Mouse (Mus musculus): ENCODE results near the gene Coq9. TPM values are rescaled to one million over a fixed set of nuclear protein-coding genes. Genes with fewer than 3 reads are reported as not detected.
A peak's percentile ranks its signal among the peaks of the same experiment; 100 is the strongest.
"Not testable (repeated sequence)": the region's sequence is repeated elsewhere in the genome, so short reads cannot be mapped to it uniquely, and the experiment has no call there.

The Coq9 gene
- polyA plus RNA-seq, 1 experiment, result 62.3 TPM

DNA sequence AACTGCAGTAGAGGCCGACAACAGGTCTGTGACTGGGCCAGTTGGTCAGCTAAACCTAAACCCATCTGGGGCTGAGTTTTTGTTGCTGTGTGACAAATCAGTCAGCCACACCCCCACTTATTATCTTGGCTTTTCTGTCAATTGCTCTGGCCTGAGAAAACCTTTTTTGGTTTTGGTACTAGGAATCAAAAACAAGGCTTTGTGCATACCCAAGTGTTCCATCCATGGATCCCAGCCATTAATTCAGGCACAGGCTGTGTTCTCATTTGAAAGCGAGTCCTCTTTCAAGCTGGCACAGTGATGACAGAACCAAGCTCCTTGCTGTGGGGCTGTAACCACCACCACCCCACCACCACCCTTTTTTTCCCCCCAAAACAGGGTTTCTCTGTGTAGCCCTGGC, 16.7 kb upstream of the Coq9 start:
- DNase-seq (ENCODE audit: low spot score), result no peak

DNA sequence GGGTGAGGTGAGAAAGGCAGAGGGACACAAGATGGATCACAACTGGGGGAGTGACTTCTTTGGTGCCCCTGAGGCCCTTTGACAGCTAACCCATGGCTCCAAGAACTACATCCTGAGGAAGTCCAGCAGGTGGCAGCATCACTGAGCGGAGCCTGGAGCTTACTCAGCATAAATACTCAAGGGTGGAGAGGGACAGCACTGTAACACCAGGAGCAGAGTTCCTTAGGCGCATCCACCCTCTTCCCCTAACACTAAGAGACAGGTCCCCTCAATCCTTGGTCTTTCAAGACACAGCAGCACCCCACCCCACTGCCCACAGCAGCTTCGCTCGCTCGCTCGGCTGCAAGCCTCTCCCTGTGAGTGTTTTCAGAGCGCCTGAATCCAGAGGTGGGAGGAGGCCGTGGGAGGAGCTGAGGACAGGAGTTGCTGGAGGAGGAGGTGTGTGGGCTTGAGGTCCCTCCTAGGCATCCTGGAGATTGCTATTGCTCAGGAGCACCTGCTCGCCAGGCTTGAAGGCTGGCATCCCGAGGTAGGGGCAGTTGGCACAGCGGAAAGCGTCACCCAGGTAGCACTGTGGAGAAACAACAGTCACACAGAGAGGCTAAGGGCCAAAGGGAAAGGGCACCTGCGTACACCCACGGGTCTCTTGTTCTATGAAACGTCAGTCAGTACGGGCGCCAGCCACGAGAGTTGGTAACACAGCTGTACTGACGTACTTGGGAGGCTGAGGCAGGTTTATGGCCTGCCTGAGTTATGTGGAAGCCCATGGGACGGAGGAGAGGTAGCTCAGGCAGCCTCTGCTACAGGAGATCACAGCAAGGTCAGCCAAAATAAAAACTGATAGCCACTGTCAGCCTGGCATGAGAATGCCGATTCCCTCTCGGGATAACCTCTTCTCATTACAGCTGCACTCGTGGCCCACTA, 15.2 kb upstream of the Coq9 start:
- DNase-seq (ENCODE audit: low spot score), result no peak

DNA sequence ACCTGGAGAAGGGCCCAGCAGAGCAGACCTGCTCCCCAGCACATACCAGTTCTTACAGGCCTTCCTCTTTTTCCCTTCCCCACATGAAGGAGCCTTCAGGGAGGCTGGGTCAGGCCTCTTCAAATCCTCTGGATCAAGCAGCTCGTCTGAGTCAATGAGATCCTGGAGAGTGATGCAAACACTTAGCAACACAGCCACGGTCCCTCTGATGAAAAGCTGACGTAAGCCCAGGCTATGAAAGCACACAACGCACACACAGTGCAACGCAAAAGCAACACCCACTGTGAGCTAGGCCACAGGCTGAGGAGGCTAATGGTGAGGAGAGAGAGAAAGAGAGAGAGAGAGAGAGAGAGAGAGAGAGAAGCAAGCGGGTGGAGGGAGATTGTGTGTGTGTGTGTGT, 13.0 kb upstream of the Coq9 start:
- DNase-seq (ENCODE audit: low spot score), result no peak

DNA sequence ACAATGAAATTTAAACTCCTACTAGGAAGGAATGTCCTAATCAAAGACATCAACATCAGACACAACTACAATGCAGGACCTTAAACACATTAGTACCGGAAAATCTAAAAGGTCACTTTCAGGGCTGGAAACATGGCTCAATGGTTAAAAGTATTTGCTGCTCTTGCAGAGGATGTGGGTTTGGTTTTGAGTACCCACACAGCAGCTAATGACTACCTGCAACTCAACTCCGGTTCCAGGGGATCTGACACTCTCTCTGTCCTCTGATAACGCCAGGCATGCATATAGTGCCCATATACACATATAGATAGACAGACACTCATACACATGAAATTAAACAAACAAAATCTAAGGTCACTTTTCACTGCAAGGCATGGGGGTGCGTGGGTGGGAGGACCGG, 11.9 kb upstream of the Coq9 start:
- no peak for DNase-seq (ENCODE audit: low spot score)

DNA sequence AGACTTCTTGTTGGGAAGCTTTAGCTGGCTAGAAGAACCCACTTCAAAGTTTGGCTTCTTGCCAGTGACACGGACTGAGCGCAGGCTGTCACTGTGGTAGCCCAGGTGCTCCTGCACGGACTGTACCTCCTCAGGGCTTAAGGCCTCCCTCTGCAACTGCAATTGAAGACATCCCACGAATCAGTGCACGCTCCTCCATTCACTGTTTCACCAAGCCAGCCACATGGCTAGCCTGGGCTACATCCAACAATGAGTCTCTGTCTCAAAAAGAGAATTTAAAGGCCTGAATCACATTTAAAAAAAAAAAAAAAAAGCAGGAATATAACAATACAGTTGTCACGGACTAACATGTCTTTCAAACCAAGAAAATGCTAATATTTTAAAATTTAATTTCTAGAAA, 9.8 kb upstream of the Coq9 start:
- DNase-seq (ENCODE audit: low spot score), result no peak

DNA sequence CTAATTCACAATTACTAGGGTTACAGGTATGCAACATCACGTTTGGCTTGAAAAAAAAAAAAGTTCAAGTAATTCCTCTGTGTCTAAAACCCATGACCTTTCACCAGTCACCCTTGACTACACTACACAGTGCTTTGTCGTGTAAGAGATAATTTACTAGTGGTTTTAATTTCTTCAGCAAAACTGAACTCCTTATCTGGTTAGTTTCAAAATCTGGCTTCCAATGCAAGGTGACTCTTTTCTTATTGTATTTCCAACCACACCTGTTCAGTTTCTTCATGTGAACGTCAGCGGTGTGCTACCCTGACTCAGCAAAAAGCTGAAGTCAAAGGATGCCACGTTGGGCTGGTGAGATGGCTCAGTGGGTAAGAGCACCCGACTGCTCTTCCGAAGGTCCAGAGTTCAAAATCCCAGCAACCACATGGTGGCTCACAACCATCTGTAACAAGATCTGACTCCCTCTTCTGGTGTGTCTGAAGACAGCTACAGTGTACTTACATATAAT, 4.2 kb upstream of the Coq9 start:
- not testable (repeated sequence) for DNase-seq (ENCODE audit: low spot score)

DNA sequence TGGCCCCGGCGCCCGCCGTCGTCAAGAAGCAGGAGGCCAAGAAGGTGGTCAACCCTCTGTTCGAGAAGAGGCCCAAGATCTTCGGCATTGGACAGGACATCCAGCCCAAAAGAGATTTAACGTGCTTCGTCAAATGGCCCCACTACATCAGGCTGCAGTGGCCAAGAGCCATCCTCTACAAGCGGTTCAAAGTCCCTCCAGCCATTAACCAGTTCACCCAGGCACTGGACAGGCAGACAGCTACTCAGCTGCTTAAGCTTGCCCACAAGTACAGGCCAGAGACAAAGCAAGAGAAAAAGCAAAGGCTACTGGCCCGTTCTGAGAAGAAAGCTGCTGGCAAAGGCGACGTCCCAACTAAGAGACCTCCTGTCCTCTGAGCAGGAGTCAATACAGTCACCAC, 2.4 kb upstream of the Coq9 start:
- not testable (repeated sequence) for DNase-seq (ENCODE audit: low spot score)

DNA sequence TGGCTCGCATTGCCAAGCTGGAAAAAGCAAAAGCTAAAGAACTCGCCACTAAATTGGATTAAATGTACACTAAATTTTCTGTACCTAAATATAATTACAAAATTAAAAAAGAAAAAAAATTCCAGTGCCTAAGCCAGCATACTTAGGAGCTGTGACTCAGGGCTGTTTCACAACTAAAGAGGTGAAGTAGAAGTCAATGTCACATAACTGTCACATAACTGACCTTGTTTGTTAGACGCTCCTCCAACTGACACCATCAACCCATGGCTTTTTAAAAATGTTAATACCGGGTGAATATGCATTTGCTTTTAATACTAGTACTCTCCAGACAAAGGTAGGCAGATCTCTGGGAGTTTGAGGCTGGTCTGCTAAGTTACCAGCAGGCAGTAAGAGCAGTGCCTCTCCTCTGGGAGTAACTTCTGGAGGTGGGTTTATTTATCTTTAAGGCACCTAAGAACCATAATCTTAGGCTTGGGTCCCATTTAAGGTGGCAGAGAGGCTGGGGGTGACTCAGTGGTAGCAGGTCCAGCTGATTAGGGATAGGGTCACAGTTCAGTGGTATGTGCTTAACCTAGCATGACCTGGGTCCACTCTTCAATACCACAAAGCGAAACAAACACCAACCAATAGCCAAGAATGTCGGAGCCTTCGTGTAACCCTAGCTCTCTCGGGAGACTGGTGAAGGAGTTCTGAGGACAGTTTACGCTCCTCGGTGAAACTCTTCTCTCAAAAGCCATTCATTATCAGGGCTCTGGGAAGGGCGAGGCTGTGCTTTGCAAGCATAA, 1.5 kb upstream of the Coq9 start:
- no peak for DNase-seq (ENCODE audit: low spot score)

DNA sequence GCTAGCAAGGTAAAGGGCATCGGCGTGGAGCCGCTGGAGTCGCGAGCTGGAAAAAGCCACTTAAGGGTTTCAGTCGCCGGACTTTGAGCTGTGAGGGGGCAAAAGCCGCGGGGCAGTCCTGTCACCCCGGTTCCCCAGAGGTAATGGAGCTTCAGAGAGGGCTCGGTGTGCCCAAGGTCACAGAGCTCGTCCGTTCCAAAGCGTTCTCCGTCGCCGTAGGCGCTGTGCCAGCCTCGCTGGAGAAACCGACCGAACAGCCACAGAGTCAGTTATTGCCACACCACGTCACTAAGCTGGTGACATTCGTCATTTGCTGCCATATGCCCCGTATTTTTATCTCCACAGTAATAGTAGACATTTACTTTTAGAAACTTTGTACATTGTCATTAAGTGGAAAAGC, 479 bp downstream of the Coq9 start:
- no peak for DNase-seq (ENCODE audit: low spot score)

DNA sequence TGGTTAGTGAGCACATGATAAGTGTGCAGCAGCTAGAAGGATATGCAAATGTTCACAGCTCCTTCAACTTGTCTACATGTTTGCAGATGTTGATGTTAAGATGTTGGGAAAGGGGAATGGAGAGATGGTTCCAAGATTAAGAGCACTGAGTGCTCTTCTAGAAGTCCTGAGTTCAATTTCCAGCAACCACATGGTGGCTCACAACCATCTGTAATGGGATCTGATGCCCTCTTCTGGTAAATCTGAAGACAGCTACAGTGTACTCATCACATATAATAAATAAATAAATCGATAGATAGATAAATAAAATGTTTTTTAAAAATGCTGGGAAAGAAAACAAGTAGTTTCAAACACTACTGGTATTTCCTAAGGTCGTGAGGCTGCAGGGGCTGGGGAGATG, 3.1 kb downstream of the Coq9 start:
- no peak for DNase-seq (ENCODE audit: low spot score)

DNA sequence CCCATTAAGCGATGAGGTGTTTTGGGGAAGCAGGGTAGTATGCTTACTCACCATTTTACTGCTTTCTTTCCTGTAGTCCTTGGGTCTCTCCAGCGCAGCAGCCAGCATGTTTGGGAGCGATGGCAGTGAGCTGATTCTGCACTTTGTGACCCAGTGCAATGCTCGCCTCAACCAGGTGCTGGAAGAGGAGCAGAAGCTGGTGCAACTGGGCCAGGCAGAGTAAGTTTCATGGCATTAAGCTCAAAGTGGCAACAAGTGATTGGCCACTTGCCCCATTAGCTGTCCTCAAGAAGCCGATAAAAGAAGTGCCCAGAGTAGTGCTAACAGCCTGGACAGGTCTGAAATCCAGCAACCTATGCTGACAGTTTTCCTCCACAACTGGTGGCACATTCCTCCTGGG, 11.9 kb downstream of the Coq9 start:
- no peak for DNase-seq (ENCODE audit: low spot score)

DNA sequence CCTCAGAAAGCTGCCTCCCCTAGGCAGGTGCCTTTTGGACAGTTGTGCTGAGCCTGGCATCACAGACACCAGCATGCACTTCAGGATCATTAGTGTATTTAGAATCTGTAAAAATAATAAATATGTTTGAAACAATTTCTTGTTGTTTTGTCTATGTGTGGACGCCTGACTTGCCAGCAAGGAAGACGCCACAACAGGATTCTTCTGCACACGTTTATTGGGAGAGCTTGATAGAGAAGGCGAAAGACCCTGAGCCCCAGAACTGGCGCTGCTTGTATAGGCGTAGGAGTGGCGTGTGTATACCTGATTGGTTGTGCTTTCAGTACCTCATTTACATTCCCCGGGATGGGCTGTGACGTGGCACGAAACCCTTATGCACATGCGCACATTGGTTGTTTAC, 16.6 kb downstream of the Coq9 start:
- DNase-seq (ENCODE audit: low spot score), result not testable (repeated sequence)

DNA sequence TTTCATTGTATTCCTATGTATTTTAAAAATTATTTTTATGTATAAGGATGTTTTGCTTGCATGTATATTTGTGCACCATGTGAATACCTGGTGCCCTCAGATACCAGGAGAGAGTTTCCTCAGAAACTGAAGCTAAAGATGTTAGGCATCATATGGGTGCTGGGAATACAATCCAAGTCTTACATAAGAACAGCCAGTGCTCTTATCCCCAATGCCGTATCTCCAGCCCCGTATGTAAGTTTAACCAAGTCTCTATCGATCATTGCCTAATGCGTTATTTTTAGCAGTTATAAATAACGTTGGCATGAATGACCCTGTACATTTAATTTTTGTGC, 18.9 kb downstream of the Coq9 start:
- no peak for DNase-seq (ENCODE audit: low spot score)

DNA sequence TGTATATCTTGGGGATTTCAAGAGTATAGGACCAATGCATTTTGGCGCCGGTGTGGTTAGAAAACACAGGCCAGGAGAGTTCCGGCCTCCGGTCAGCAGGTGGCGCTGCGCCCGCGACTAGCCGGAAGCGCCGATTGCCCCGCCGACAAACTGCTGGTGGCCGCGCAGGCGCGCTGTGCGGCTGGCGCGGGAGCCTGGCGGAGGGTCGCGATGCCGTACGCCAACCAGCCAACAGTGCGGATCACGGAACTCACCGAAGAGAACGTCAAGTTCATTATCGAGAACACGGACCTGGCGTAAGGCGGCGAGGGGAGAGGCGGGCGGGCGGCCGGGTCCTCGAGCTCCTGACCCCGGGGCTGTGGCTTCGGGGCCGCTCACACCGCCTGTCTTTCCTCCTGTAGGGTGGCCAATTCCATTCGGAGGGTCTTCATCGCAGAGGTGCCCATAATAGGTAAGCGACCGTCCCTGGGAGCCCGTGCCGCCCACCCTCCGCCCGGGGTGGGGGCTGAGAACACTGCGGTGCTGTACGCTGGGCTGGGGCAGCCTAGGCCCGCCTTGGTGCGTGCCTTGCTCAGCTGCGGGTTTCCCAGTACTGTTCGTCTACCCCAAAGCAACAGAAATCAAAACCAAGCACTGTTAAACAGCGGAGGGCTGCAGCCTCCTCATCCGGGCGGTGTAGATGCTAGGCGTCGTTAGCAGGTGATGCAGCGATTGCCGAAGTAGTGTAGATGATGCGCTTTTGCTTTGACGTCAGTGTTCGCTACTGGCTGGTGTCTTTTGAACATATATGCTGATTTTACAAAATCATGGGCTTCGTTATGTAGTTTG, 19.4 kb downstream of the Coq9 start, which contains the start of gene Polr2c:
Polr2c (plus strand) TSS at position 105 of the 828 bp plus-strand sequence.
- peak; percentile 91 for DNase-seq (ENCODE audit: low spot score)

DNA sequence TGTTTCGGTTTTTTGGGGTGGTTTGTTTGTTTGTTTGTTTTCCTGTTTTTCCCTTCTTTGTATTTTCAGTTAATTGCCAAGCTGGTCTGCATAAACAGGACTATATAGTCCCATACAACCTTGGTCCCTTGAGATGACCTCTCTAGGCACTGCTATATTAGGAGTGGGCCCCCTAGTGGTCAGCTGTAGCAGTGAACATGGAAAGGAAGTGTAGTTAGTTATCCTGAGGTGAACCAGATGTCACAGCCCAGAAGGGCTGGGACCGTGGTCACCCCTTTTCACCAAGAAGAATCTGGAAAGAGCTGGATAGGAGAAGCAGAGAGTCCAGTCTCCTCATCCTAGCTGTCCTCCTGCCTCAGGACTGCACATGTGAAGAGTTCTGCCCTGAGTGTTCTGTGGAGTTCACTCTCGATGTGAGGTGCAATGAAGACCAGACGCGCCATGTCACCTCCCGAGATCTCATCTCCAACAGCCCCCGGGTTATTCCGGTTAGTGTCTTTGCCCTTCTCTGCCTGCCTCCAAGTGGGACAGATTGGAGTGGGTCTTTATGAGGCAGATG, 23.3 kb downstream of the Coq9 start:
- no peak for DNase-seq (ENCODE audit: low spot score)

DNA sequence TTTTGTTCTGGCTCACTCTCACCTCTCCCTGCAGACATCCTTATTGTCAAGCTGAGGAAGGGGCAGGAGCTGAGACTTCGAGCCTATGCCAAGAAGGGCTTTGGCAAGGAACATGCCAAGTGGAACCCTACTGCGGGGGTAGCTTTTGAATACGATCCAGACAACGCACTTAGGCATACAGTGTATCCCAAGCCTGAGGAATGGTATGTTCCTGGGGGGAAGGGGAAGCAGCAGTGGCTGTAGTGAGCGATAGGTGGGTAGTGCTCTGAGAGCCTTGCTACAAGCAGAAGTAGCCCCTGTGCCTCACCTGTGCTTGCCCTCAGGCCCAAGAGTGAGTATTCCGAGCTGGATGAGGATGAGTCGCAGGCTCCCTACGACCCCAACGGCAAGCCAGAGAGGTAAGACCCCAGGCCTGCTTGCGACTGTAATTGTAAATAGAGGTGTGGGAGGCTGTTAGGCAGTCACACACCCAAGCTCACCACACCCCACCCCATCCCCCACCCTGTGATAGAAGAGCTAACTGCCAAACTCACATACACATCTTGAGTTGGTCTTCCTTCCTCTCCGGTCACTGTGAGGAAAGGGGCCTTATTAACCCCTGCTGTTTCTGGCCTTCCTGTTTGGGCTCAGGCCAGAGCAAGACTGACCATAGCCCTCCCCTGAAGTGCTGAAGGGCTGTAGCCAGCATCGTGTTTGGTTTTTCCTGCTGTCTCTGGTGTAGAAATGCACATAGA, 24.5 kb downstream of the Coq9 start:
- no peak for DNase-seq (ENCODE audit: low spot score)

DNA sequence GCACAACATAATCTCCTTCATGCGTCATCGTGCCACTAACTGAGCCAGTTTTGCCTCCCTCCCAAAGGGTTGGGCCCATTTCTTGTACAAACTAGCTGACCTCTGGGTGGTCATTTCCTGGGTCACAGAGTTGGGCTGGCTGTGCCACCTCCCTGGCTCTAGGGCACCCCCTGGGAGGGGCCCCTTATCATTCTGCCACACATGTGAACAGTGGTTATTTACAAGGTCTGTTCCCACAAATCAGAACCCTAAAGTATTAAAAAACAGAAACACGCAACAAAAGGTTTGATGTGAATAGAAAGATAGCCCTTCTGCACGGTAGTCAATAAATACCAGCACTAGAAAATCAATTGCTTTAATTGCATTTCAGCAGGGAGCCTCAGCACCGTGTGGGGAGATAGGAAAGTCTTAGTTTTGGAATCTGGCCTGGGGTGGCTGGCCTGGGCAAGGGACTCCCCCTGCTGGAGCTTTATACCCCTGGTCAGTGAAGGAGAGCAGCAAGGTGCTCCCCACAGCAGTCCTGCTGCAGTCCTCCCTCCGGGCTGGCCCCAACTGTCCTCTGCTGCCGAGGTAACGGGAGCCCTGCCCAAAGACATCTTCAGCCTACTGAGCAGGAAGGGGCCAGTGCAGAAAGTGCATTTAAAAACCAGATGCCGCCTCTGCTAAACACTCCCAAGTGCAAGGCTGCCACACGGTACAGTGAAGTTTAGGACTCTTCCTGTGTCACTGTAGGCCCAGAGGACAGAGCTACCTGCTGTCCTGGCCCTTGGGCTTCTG, 26.0 kb downstream of the Coq9 start:
- DNase-seq (ENCODE audit: low spot score), result no peak

DNA sequence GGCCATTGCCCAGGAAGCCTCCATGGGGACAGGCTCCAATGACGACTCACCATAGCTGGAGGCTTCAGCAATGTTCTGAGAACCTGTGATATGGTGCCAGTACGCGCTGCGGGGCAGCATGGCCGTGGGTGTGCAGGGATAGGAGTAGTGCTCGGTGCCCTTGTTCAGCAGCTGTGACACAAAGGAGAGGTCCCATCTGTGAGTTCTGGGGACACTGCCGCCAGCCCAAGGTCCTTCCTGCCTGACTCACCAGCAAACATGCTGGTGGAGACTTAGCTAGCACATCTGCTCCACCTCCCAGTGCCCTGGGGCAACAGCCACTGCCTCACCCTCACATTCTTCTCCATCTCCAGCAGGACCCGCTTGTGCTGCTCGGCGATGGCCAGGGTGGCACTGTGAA, 27.2 kb downstream of the Coq9 start:
- DNase-seq (ENCODE audit: low spot score), result no peak

DNA sequence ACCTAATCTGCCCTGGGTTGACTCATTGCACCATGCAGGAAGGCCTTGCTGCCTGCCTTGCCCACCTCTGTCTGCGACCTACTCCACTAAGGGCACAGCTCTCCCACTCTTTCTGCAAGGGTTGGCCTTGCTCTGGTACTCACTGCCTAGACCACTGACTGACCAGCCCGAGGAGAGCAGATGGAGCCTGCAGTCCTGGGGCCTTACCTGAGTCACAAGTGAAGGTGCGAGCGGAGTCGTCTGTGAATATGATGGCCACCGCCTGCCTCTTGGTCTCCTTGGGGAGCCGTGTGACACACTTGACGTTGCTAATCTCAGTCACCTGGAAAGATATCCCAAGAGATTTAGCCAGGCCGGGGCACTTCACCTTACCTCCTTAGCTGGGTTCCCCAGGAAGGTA, 28.8 kb downstream of the Coq9 start:
- DNase-seq (ENCODE audit: low spot score), result no peak

DNA sequence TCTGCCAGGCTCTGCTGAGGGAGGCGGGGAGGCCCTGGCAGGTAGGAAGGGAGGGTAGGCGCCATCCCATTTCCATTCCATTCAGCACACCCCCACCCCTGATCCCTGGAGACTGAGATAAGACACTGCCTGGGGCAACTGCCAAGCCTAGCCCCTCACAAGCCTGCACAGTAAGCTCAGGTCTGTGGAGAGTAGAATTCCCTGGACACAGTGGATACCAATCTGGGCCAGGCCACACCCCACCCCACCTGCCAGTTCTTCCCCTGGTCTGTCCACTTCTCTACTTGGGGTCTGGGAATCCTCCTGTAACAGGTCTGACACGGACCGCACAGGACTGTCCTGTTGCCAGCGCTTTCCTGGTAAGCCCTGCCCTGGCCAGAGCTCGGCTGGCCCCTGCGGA, 31.0 kb downstream of the Coq9 start:
- DNase-seq (ENCODE audit: low spot score), result no peak
